7 mouse cellular contexts compared by ENCODE assay signal in genomic region chr11:59309106-59309805, GRCm38 (mm10). TPM values are rescaled to one million over a fixed set of nuclear protein-coding genes. Genes with fewer than 3 reads are reported as not detected.
DNase-seq lines count a peak whose midpoint lies in the region; ATAC-seq and TF ChIP-seq lines count a peak whose summit lies in the region.

No protein-coding gene starts in this region.

- TF ChIP-seq POLR2A in myocyte (IDR thresholded peaks at IDR 0.05; ENCODE audit: insufficient read length, low read depth) = no peak

- peak overlapping the region; percentile 58 for H3K27ac ChIP-seq in hindbrain, embryonic 13.5 days

- peak overlapping the region; percentile 57; the same call in 1 of the 2 replicates for H3K4me3 ChIP-seq in hindbrain, embryonic 13.5 days
- H3K4me3 ChIP-seq in myocyte = peak overlapping the region; percentile 36

- H3K27me3 ChIP-seq in hindbrain, embryonic 13.5 days = peaks cover 84% of the 10 kb centered on the region
- H3K27me3 ChIP-seq in myocyte (ENCODE audit: control insufficient read depth, insufficient read depth, insufficient read length) = no peaks in the 10 kb centered on the region

- H3K4me1 ChIP-seq in hindbrain, embryonic 13.5 days (replicated peaks) = peaks cover 77% of the 10 kb centered on the region

- no peaks in the 10 kb centered on the region for H3K9me3 ChIP-seq in hindbrain, embryonic 13.5 days

- DNase-seq in urinary bladder, postnatal 4 days (ENCODE audit: low spot score in 2 of 2) = peak; percentile 66 to 70
- no peak for DNase-seq in urinary bladder, postnatal 25 days (ENCODE audit: low spot score)
- DNase-seq in forelimb bud, embryonic 11.5 days (ENCODE audit: low read depth, low spot score) = peak; percentile 63
- no peak for DNase-seq in layer of hippocampus, adult 9-11 months
- no peak for DNase-seq in urinary bladder, adult 2 months (ENCODE audit: low spot score)

- ATAC-seq in hindbrain, embryonic 13.5 days (ENCODE audit: low FRiP score) = 0 out of 2 replicates have a peak, but pooled peaks have one; percentile 25

- peak overlapping the region; percentile 29; the same call in 1 of the 2 replicates for H3K9ac ChIP-seq in hindbrain, embryonic 13.5 days

- H3ac ChIP-seq in myocyte (ENCODE audit: control insufficient read depth, insufficient read length) = no peak overlapping the region

- no peaks in the 10 kb centered on the region for H3K36me3 ChIP-seq in hindbrain, embryonic 13.5 days
- H3K36me3 ChIP-seq in myocyte (ENCODE audit: control insufficient read depth, insufficient read depth) = no peaks in the 10 kb centered on the region

- WGBS in hindbrain, embryonic 13.5 days = 7% methylated on average over 11 of the region's 12 CpGs

- peak overlapping the region; percentile 86 for H3K4me2 ChIP-seq in hindbrain, embryonic 13.5 days
- H3K4me2 ChIP-seq in myocyte (ENCODE audit: low read depth) = peak overlapping the region; percentile 87

- H3K79me2 ChIP-seq in myocyte (ENCODE audit: control insufficient read depth, insufficient read depth) = no peaks in the 10 kb centered on the region

TF ChIP-seq in myocyte, 11 proteins besides CTCF, POLR2A, EP300 and RAD21:
- peak in 1 of 3 experiments; percentile 33 for TF ChIP-seq MYOG (IDR thresholded peaks at IDR 0.05; ENCODE audit: control insufficient read depth in 1 of 3, insufficient read depth in 1 of 3, insufficient read length in 2 of 3, low read depth in 2 of 3)
- TF ChIP-seq USF1 (IDR thresholded peaks at IDR 0.05; ENCODE audit: low read depth) = peak; percentile 84
- TF ChIP-seq MYOD1 (IDR thresholded peaks at IDR 0.05; ENCODE audit: control insufficient read depth in 1 of 3, insufficient read length in 2 of 3, low read depth in 2 of 3) = no peak
TF ChIP-seq in myocyte: peak in this region for 2.

RNA-seq across cellular contexts. Expression of gene Wnt9a, which starts 2.5 kb away (rescaled TPM):
- 3.6 and 5.0 TPM in 2 replicates for polyA plus RNA-seq in hindbrain, embryonic 13.5 days (2015; fragmentation: Nextera tagmentation; extraction: Ambion mirVana)
- polyA plus RNA-seq in myocyte (2012; fragmentation: generic; extraction: Trizol) = 11.6 TPM
- 11.6 and 11.7 TPM in 2 replicates for polyA plus RNA-seq in urinary bladder, adult 2 months (2012; rRNA removed)

RNA-seq across cellular contexts. Expression of gene Wnt3a, which starts 18.7 kb away (rescaled TPM):
- polyA plus RNA-seq in hindbrain, embryonic 13.5 days (2015; fragmentation: Nextera tagmentation; extraction: Ambion mirVana) = 1.4 and 4.1 TPM in 2 replicates
- polyA plus RNA-seq in myocyte (2012; fragmentation: generic; extraction: Trizol) = not detected
- 0.03 TPM in 2 replicates for polyA plus RNA-seq in urinary bladder, adult 2 months (2012; rRNA removed)

Comparison
In these comparisons a context has a peak if more than half of its experiments do, and no peak if none do; other contexts are left out.
1. DNase-seq: peak in urinary bladder, postnatal 4 days (2 of 2) and forelimb bud, embryonic 11.5 days (single experiment); none in urinary bladder, postnatal 25 days (single experiment), layer of hippocampus, adult 9-11 months (single experiment) and urinary bladder, adult 2 months (single experiment).